Mouse (Mus musculus) neural tube, embryonic 15.5 days (tissue): ENCODE measurements at regions not wholly inside any gene's neighbourhood (a gene's known extent, or its start where the extent isn't known, plus 50 kb on each side); places are given as distances from the start of the nearest gene placed in this dataset.

ENCODE experiments used
- ATAC-seq: fragments of 200-750 bp; cut with Nextera tagmentation; 2 replicates; pipeline ENCODE4 v1.8.0; 2017; ENCODE audit warnings: mild to moderate bottlenecking, moderate TSS enrichment, moderate library complexity; ENCODE audit not compliant: low FRiP score
- H3K27ac ChIP-seq: fragments of 300-500 bp; sonication (generic); replicated peaks from 2 replicates; pipeline ENCODE4 v1.5.1; 2015; ENCODE audit warnings: mild to moderate bottlenecking, inconsistent platforms
- H3K27me3 ChIP-seq: fragments of 300-500 bp; sonication (generic); replicated peaks from 2 replicates; pipeline ENCODE4 v1.6.1; 2015; ENCODE audit warnings: inconsistent platforms
- H3K36me3 ChIP-seq: fragments of 300-500 bp; sonication (generic); 2 replicates; pipeline ENCODE4 v1.6.1; 2015; ENCODE audit warnings: inconsistent platforms
- H3K4me1 ChIP-seq: fragments of 300-500 bp; sonication (generic); 2 replicates; pipeline ENCODE4 v1.6.1; 2015; ENCODE audit warnings: inconsistent platforms
- H3K4me2 ChIP-seq: fragments of 300-500 bp; sonication (generic); 2 replicates; pipeline ENCODE4 v1.6.1; 2015; ENCODE audit warnings: inconsistent platforms, mild to moderate bottlenecking, moderate library complexity
- H3K4me3 ChIP-seq: fragments of 300-500 bp; sonication (generic); replicated peaks from 2 replicates; pipeline ENCODE4 v1.5.1; 2015; ENCODE audit warnings: mild to moderate bottlenecking, inconsistent platforms
- H3K9ac ChIP-seq: fragments of 300-500 bp; sonication (generic); replicated peaks from 2 replicates; pipeline ENCODE4 v1.6.1; 2015; ENCODE audit warnings: mild to moderate bottlenecking, inconsistent platforms
- H3K9me3 ChIP-seq: fragments of 300-500 bp; sonication (generic); replicated peaks from 2 replicates; pipeline ENCODE4 v1.6.1; 2016; ENCODE audit warnings: inconsistent platforms
- WGBS: fragments of 180-500 bp; shearing (Covaris S2); methylation state at CpG from one replicate; pipeline ENCODE4 v1.1.7; 2015; ENCODE audit warnings: mixed read lengths; 5-methylcytosine and 5-hydroxymethylcytosine counted together

- no peak overlapping the region for H3K27ac ChIP-seq
- H3K4me2 ChIP-seq, result no peak overlapping the region
- no peaks in the 10 kb centered on the region for H3K27me3 ChIP-seq
- no peaks in the 10 kb centered on the region for H3K9me3 ChIP-seq
- no peaks in the 10 kb centered on the region for H3K36me3 ChIP-seq
- 87% methylated on average over 10 of the region's 10 CpGs for WGBS
- no peak for ATAC-seq
- H3K4me1 ChIP-seq, result no peaks in the 10 kb centered on the region
- H3K4me3 ChIP-seq, result no peak overlapping the region
- no peak overlapping the region for H3K9ac ChIP-seq
Measured at GRCm38 (mm10) chr8:9042835-9043792, 352.8 kb upstream of the Arglu1 start.

GRCm38 (mm10) chr8:9029156-9029555 is 338.8 kb upstream of the Arglu1 start:
- 0 out of 2 replicates have a peak, but pooled peaks cover 7% of the 10 kb centered on the region for H3K4me1 ChIP-seq
- 63% methylated on average over 4 of the region's 4 CpGs for WGBS
- no peak overlapping the region for H3K4me2 ChIP-seq
- no peaks in the 10 kb centered on the region for H3K9me3 ChIP-seq
- no peak overlapping the region for H3K27ac ChIP-seq
- H3K9ac ChIP-seq, result no peak overlapping the region
- no peaks in the 10 kb centered on the region for H3K36me3 ChIP-seq
- no peak; the same call in 1 of the 2 replicates for ATAC-seq
- no peaks in the 10 kb centered on the region for H3K27me3 ChIP-seq
- H3K4me3 ChIP-seq, result no peak overlapping the region

DNA sequence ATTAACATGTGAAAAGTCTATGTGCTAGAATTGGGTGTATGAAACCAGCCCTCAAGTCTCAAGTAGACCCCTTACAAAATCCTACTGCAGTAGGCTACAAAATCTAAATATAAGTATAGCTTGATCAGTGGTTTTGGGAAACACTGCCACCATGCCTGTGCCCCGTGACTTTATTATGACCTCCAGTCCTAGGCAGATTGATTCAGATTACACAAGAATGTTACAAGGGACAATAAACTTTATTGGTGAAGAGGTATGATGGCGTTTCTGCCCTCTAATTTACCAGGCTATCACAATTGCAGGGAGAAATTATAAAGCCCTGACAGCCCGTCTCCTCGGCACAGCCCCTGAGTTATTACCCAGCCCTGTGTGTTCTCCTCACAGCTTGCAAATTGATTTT is 337.4 kb upstream of the Arglu1 start:
- Histone ChIP-seq H3K36me3 (no peaks in the 10 kb centered on the region), H3K9me3 (no peaks in the 10 kb centered on the region), H3K4me2 (no peak overlapping the region), H3K4me1 (0 out of 2 replicates have a peak, but pooled peaks cover 7% of the 10 kb centered on the region), H3K27me3 (no peaks in the 10 kb centered on the region), H3K4me3 (no peak overlapping the region), H3K27ac (no peak overlapping the region), H3K9ac (no peak overlapping the region)
- ATAC-seq, result no peak
- 28% methylated on average over 4 of the region's 4 CpGs for WGBS

- no peak overlapping the region for H3K4me3 ChIP-seq
- no peak for ATAC-seq
- no peaks in the 10 kb centered on the region for H3K36me3 ChIP-seq
- no peak overlapping the region for H3K9ac ChIP-seq
- no peaks in the 10 kb centered on the region for H3K27me3 ChIP-seq
- H3K4me2 ChIP-seq, result no peak overlapping the region
- no peaks in the 10 kb centered on the region for H3K9me3 ChIP-seq
- WGBS, result 90% methylated on average over 3 of the region's 3 CpGs
- H3K4me1 ChIP-seq, result 0 out of 2 replicates have a peak, but pooled peaks cover 7% of the 10 kb centered on the region
- H3K27ac ChIP-seq, result no peak overlapping the region
Measured at GRCm38 (mm10) chr8:9025872-9026271, 335.6 kb upstream of the Arglu1 start.

- H3K9me3 ChIP-seq, result no peaks in the 10 kb centered on the region
- H3K27ac ChIP-seq, result no peak overlapping the region
- WGBS, result 87% methylated on average over 3 of the region's 3 CpGs
- 0 out of 2 replicates have a peak, but pooled peaks cover 7% of the 10 kb centered on the region for H3K4me1 ChIP-seq
- no peak overlapping the region for H3K9ac ChIP-seq
- no peak for ATAC-seq
- H3K4me2 ChIP-seq, result no peak overlapping the region
- no peak overlapping the region for H3K4me3 ChIP-seq
- H3K36me3 ChIP-seq, result no peaks in the 10 kb centered on the region
- H3K27me3 ChIP-seq, result no peaks in the 10 kb centered on the region
Measured at GRCm38 (mm10) chr8:9025378-9025777, 335.1 kb upstream of the Arglu1 start.

GRCm38 (mm10) chr8:9020744-9021143 is 330.4 kb upstream of the Arglu1 start:
- Histone ChIP-seq H3K36me3 (no peaks in the 10 kb centered on the region), H3K9ac (no peak overlapping the region), H3K27ac (no peak overlapping the region), H3K9me3 (no peaks in the 10 kb centered on the region), H3K4me1 (no peaks in the 10 kb centered on the region), H3K4me2 (no peak overlapping the region), H3K4me3 (no peak overlapping the region), H3K27me3 (no peaks in the 10 kb centered on the region)
- 91% methylated on average over 2 of the region's 2 CpGs for WGBS
- ATAC-seq, result no peak

DNA sequence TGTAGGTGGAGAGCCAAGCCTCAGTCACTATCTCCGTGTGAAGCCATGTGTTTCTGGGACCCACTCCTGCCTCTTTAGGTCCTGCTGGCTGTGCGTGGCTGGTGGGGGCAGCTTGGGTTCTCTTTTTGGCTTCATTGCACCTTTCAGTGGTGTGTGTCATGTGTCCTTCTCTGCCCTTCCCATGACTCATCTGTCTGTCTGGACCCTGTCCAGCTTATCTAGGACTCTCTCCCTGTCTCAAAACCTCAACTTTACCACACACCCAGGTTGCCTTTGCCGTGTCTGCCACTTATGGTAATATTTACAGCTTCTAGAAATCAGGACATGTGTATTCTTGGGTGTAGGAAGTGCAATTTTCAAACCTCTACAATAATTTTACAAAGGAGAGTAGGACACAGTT is 329.9 kb upstream of the Arglu1 start:
- H3K27ac ChIP-seq, result no peak overlapping the region
- no peak overlapping the region for H3K4me2 ChIP-seq
- H3K4me3 ChIP-seq, result no peak overlapping the region
- H3K9ac ChIP-seq, result no peak overlapping the region
- no peaks in the 10 kb centered on the region for H3K9me3 ChIP-seq
- 95% methylated on average over 3 of the region's 3 CpGs for WGBS
- H3K4me1 ChIP-seq, result no peaks in the 10 kb centered on the region
- no peak for ATAC-seq
- H3K27me3 ChIP-seq, result no peaks in the 10 kb centered on the region
- no peaks in the 10 kb centered on the region for H3K36me3 ChIP-seq

GRCm38 (mm10) chr8:9011785-9012510 is 321.6 kb upstream of the Arglu1 start:
- no peak for ATAC-seq
- Histone ChIP-seq H3K27ac (no peak overlapping the region), H3K4me2 (no peak overlapping the region), H3K36me3 (no peaks in the 10 kb centered on the region), H3K9me3 (no peaks in the 10 kb centered on the region), H3K27me3 (no peaks in the 10 kb centered on the region), H3K4me3 (no peak overlapping the region), H3K4me1 (no peaks in the 10 kb centered on the region), H3K9ac (no peak overlapping the region)
- WGBS, result 31% methylated on average over 3 of the region's 3 CpGs

DNA sequence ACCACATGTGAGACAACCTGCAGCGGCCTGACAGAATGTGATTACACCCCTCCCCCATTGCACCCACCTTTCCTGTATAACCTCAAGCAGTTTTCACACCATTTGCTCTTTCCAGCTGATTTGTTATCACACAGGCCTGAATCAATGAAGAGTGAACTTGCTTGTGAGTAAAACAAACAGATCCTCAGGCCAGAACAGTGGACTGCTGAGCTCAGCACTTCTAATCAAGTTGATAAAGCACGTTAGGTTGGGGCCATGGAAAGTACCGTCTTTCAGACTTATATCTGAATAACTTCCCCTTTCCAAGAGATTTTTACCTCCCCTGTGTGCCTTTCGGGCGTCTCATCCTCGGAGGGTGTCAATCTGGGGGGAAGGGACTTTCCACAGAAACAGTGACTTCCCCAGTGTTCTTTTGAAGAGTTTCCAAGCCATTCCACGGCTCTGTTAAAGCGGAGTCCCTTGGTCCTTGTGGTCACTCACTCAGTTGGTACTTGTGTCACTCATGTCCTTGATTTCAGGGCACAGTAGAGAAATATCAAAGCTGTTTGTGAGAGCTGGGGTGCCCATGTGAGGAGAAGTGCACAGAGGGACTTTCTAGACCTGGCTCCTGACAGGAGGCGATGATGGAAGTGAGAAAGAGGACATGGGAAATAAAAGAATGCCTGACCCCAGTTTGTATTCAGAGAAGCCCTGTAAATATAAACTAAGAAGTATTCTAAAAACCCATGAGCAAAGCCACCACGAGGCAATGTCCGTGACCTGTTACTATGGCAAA is 317.9 kb upstream of the Arglu1 start:
- no peak overlapping the region for H3K4me3 ChIP-seq
- H3K4me2 ChIP-seq, result no peak overlapping the region
- H3K27ac ChIP-seq, result no peak overlapping the region
- 80% methylated on average over 11 of the region's 11 CpGs for WGBS
- no peaks in the 10 kb centered on the region for H3K36me3 ChIP-seq
- ATAC-seq, result no peak
- H3K4me1 ChIP-seq, result no peaks in the 10 kb centered on the region
- H3K9ac ChIP-seq, result no peak overlapping the region
- no peaks in the 10 kb centered on the region for H3K9me3 ChIP-seq
- no peaks in the 10 kb centered on the region for H3K27me3 ChIP-seq

GRCm38 (mm10) chr8:8999914-9000313 is 309.6 kb upstream of the Arglu1 start:
- ATAC-seq, result no peak
- H3K27ac ChIP-seq, result no peak overlapping the region

DNA sequence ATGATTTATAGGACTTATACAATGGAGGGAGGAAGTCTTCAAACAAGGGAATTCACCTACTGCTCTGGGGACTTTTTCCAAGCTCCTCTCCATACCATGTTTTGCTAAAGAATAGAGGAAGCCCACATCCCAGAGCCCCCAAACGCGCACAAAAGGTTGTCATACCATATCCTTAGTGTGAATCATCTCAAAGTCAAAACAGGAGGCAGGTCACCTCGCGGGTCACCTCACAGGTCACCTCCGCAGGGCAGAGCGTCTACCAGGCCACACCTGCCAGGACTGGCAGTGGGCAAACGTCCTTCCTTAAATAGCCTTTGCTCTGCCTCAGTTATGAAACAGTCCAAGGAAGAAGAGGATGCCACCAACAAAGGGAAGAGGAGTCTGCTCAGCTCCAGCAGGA is 307.3 kb upstream of the Arglu1 start:
- Histone ChIP-seq H3K9ac (no peak overlapping the region), H3K4me3 (no peak overlapping the region), H3K9me3 (no peaks in the 10 kb centered on the region), H3K4me2 (no peak overlapping the region), H3K27ac (no peak overlapping the region), H3K27me3 (no peaks in the 10 kb centered on the region), H3K36me3 (no peaks in the 10 kb centered on the region), H3K4me1 (peaks cover 21% of the 10 kb centered on the region)
- no peak for ATAC-seq
- WGBS, result 77% methylated on average over 7 of the region's 7 CpGs

More at GRCm38 (mm10) chr8:8999914-9000313, 309.6 kb upstream of the Arglu1 start:
- Histone ChIP-seq H3K4me1 (peaks cover 2% of the 10 kb centered on the region), H3K4me2 (no peak overlapping the region), H3K9me3 (no peaks in the 10 kb centered on the region), H3K9ac (no peak overlapping the region), H3K4me3 (no peak overlapping the region), H3K36me3 (no peaks in the 10 kb centered on the region), H3K27me3 (no peaks in the 10 kb centered on the region)
- 84% methylated on average over 5 of the region's 5 CpGs for WGBS
